Mouse (Mus musculus) limb, embryonic 14.5 days (tissue): ENCODE data around the gene Arhgdig. TPM values are rescaled to one million over a fixed set of nuclear protein-coding genes. Genes with fewer than 3 reads are reported as not detected.
"Not testable (repeated sequence)": the region's sequence is repeated elsewhere in the genome, so short reads cannot be mapped to it uniquely, and the experiment has no call there.

Experiments used
- ATAC-seq: fragments of 200-750 bp; cut with Nextera tagmentation; 2 replicates; pipeline ENCODE4 v1.8.0; 2017; ENCODE audit warnings: low read depth, moderate number of reproducible peaks, moderate TSS enrichment; ENCODE audit not compliant: low FRiP score
- DNase-seq: peaks from one replicate; pipeline ENCODE4 v3.0.0-alpha.2; 2015; ENCODE audit warnings: low spot score
- H3K27ac ChIP-seq: fragments of 300-500 bp; sonication (generic); replicated peaks from 2 replicates; pipeline ENCODE4 v1.5.1; 2014; ENCODE audit warnings: low read depth, mild to moderate bottlenecking, low read length, moderate library complexity, mixed read lengths
- H3K27me3 ChIP-seq: fragments of 300-500 bp; sonication (generic); 2 replicates; pipeline ENCODE4 v1.6.1; 2014; ENCODE audit warnings: low read length, mixed read lengths; ENCODE audit not compliant: control insufficient read depth, insufficient read depth
- H3K36me3 ChIP-seq: fragments of 300-500 bp; sonication (generic); 2 replicates; pipeline ENCODE4 v1.6.1; 2014; ENCODE audit warnings: mild to moderate bottlenecking, low read length, moderate library complexity, mixed read lengths; ENCODE audit not compliant: control insufficient read depth, insufficient read depth
- H3K4me1 ChIP-seq: fragments of 300-500 bp; sonication (generic); 2 replicates; pipeline ENCODE4 v1.6.1; 2014; ENCODE audit warnings: antibody characterized with exemption, low read length, mixed read lengths; ENCODE audit not compliant: control insufficient read depth, insufficient read depth
- H3K4me2 ChIP-seq: fragments of 300-500 bp; sonication (generic); replicated peaks from 2 replicates; pipeline ENCODE4 v1.6.1; 2014; ENCODE audit warnings: low read depth, mild to moderate bottlenecking, low read length, moderate library complexity; ENCODE audit not compliant: severe bottlenecking
- H3K4me3 ChIP-seq: fragments of 300-500 bp; sonication (generic); replicated peaks from 2 replicates; pipeline ENCODE4 v1.5.1; 2014; ENCODE audit warnings: low read length
- H3K9ac ChIP-seq: fragments of 300-500 bp; sonication (generic); 2 replicates; pipeline ENCODE4 v1.6.1; 2014; ENCODE audit warnings: mild to moderate bottlenecking, low read depth, low read length, moderate library complexity; ENCODE audit not compliant: severe bottlenecking
- H3K9me3 ChIP-seq: fragments of 300-500 bp; sonication (generic); 2 replicates; pipeline ENCODE4 v1.6.1; 2016; ENCODE audit warnings: low read length; ENCODE audit not compliant: control insufficient read depth
- POLR2A ChIP-seq: fragments of 200-500 bp; IDR thresholded peaks from 2 replicates; pipeline ENCODE4 v1.8.0; 2012; ENCODE audit warnings: inconsistent platforms, mild to moderate bottlenecking, moderate library complexity, borderline replicate concordance; ENCODE audit not compliant: insufficient read depth, insufficient read length; ENCODE audit errors: extremely low read depth
- WGBS: fragments of 180-500 bp; shearing (Covaris S2); extraction: QIAGEN DNeasy Blood & Tissue Kit; methylation state at CpG from one replicate; pipeline ENCODE4 v1.1.7; 2014; 5-methylcytosine and 5-hydroxymethylcytosine counted together
- polyA plus RNA-seq, 2 experiments: library from polyadenylated mRNA; depleted of rRNA in 1 of 2; stranded (reverse) in 1 of 2; unstranded in 1 of 2; fragments of >200 nt; fragmentation: Nextera tagmentation in 1 of 2; extraction: Ambion mirVana in 1 of 2; gene quantifications; 2 replicates each; pipeline versions ENCODE4 v1.2.1 to v1.2.3; 2012 to 2014

Arhgdig gene
- polyA plus RNA-seq, 2 experiments, result 7.0 to 10.0 TPM

- H3K9ac ChIP-seq, result no peak overlapping the region
- peaks cover 93% of the 10 kb centered on the region for H3K36me3 ChIP-seq
- DNase-seq (no peak), ATAC-seq (no peak)
- no peaks in the 10 kb centered on the region for H3K27me3 ChIP-seq
- no peak overlapping the region for H3K4me3 ChIP-seq
- TF ChIP-seq POLR2A, result no peak
- WGBS, result 95% methylated on average over 15 of the region's 15 CpGs
- no peak overlapping the region for H3K4me2 ChIP-seq
- H3K27ac ChIP-seq, result no peak overlapping the region
- H3K9me3 ChIP-seq, result no peaks in the 10 kb centered on the region
- no peaks in the 10 kb centered on the region for H3K4me1 ChIP-seq
Observed at GRCm38 (mm10) chr17:26192481-26193190, 14.9 kb downstream of the Arhgdig start.

GRCm38 (mm10) chr17:26191486-26191885, 16.1 kb downstream of the Arhgdig start:
- ATAC-seq, H3K9me3 ChIP-seq, H3K27me3 ChIP-seq, H3K4me1 ChIP-seq, DNase-seq, H3K4me3 ChIP-seq, H3K9ac ChIP-seq, H3K27ac ChIP-seq, H3K4me2 ChIP-seq: not testable (repeated sequence)
- H3K36me3 ChIP-seq, result peaks cover 93% of the 10 kb centered on the region
- 91% methylated on average over 7 of the region's 7 CpGs for WGBS

GRCm38 (mm10) chr17:26188091-26188805, 19.3 kb downstream of the Arhgdig start:
- Histone ChIP-seq H3K4me2 (no peak overlapping the region), H3K4me1 (no peaks in the 10 kb centered on the region), H3K9me3 (no peaks in the 10 kb centered on the region), H3K27ac (no peak overlapping the region), H3K9ac (no peak overlapping the region), H3K27me3 (no peaks in the 10 kb centered on the region), H3K4me3 (no peak overlapping the region), H3K36me3 (peaks cover 93% of the 10 kb centered on the region)
- WGBS, result 97% methylated on average over 11 of the region's 11 CpGs
- ATAC-seq (no peak), DNase-seq (no peak)
- TF ChIP-seq POLR2A, result no peak

- no peak overlapping the region for H3K9ac ChIP-seq
- WGBS, result 98% methylated on average over 5 of the region's 5 CpGs
- H3K4me3 ChIP-seq, result no peak overlapping the region
- H3K4me2 ChIP-seq, result no peak overlapping the region
- DNase-seq, result no peak
- no peak for ATAC-seq
- no peaks in the 10 kb centered on the region for H3K4me1 ChIP-seq
- no peak overlapping the region for H3K27ac ChIP-seq
- peaks cover 90% of the 10 kb centered on the region for H3K36me3 ChIP-seq
- no peaks in the 10 kb centered on the region for H3K27me3 ChIP-seq
- no peaks in the 10 kb centered on the region for H3K9me3 ChIP-seq
- no peak for TF ChIP-seq POLR2A
Observed at GRCm38 (mm10) chr17:26187592-26187991, 20.0 kb downstream of the Arhgdig start.

DNA sequence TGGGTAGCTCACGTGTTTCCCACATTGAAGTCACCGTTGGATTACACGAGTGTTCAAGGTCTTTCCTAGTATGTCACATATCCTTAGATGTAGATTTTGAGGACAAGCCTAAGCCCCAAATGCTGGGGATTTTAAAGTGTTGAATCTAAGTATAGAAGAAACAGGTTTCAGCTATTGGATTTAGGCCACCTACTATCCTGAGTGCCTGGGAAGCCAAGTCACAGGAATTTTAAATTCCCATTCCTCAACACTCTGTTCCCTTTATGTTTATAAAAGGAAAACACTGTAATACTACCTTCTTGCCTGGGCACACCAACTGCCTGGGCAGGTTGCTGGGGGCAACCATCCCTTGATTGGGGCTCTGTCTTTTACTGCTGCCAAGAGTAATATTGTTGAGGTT, 26.4 kb downstream of the Arhgdig start:
- ATAC-seq, result no peak
- DNase-seq, result no peak
- Histone ChIP-seq H3K4me1 (no peaks in the 10 kb centered on the region), H3K9me3 (no peaks in the 10 kb centered on the region), H3K36me3 (peaks cover 50% of the 10 kb centered on the region), H3K27ac (no peak overlapping the region), H3K4me2 (no peak overlapping the region), H3K27me3 (no peaks in the 10 kb centered on the region), H3K9ac (no peak overlapping the region), H3K4me3 (no peak overlapping the region)
- no peak for TF ChIP-seq POLR2A
- WGBS, result 94% methylated on average over 3 of the region's 3 CpGs

- H3K4me1 ChIP-seq, result no peaks in the 10 kb centered on the region
- no peak for DNase-seq
- H3K27me3 ChIP-seq, result no peaks in the 10 kb centered on the region
- peaks cover 48% of the 10 kb centered on the region for H3K36me3 ChIP-seq
- no peak overlapping the region for H3K27ac ChIP-seq
- ATAC-seq, result no peak
- no peak overlapping the region for H3K9ac ChIP-seq
- no peaks in the 10 kb centered on the region for H3K9me3 ChIP-seq
- H3K4me3 ChIP-seq, result no peak overlapping the region
- no peak for TF ChIP-seq POLR2A
- H3K4me2 ChIP-seq, result no peak overlapping the region
Observed at GRCm38 (mm10) chr17:26178611-26179010, 29.0 kb downstream of the Arhgdig start.

DNA sequence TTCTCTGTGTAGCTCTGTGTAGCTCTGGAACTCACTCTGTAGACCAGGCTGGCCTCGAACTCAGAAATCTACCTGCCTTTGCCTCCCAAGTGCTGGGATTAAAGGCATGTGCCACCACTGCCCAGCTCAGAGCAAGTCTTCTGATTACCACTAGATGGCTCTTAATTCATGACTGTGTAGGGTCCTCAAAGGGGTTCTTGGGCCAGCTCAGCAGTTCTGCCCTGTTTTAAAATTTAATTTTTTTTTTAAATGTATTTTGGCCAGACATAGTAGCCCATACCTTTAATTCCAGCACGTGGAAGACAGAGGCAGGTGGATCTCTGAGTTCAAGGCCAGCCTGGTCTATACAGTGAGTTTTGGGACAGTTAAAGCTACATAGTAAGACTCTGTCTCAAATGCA, 32.3 kb downstream of the Arhgdig start:
- not testable (repeated sequence) for H3K27ac ChIP-seq, ATAC-seq, H3K4me2 ChIP-seq, H3K9me3 ChIP-seq, H3K4me3 ChIP-seq, H3K4me1 ChIP-seq, H3K27me3 ChIP-seq, DNase-seq, H3K9ac ChIP-seq
- peaks cover 33% of the 10 kb centered on the region for H3K36me3 ChIP-seq
- WGBS, result 85% methylated on average over 2 of the region's 2 CpGs
